Mouse (Mus musculus): ENCODE measurements at regions not wholly inside any gene's neighbourhood (a gene's known extent, or its start where the extent isn't known, plus 50 kb on each side); places are given as distances from the start of the nearest gene placed in this dataset.
A peak's percentile ranks its signal among the peaks of the same experiment; 100 is the strongest.

DNA sequence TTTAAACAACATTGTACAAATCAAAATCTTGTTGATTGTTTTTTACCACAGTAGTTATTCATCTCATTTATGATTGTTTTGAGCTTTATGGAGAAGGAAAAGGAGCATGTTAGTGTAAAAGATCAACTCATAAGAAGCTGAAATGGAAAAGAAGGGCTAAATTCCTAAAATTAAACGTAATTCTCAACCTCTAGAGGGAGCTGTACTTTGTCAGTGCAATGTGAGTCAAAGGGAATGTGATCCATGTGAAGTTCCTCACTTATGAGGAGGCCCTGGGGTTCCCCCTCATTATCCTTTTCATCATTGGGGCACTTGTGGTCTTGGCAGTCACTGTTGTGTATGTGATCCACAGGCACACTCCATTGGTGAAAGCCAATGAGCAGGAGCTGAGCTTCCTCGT is 54.0 kb upstream of the Vmn2r7 start:
- DNase-seq (ENCODE audit: low read depth, low spot score), result no peak

DNA sequence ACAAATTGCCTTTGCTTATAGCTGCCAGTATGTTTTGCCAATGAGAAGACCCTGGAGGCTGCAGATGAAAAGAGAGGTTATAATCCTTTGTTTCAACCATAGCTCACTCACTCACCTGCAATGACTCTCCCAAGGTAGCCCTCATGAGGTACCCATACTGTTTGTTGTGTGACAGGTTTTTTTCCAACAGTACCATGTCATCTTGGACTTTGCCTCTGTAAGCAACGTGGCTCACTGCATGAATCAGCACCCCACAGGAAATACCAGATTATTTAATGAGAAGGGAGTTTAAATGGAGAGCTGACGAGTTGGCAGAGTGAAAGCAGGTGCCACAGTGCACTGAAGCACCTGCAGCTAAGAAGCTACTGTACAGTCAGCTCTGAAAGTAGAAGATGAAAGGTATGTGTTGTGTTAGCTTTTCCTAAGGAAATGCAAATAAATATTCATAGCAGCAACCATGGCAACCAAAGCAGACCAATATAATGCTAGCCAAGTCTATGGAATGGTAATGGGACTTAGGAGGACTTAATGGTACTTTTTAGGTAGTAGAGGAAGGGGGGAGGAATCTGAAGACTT is 56.8 kb upstream of the Vmn2r7 start:
- no peak for DNase-seq (ENCODE audit: low read depth, low spot score)

DNA sequence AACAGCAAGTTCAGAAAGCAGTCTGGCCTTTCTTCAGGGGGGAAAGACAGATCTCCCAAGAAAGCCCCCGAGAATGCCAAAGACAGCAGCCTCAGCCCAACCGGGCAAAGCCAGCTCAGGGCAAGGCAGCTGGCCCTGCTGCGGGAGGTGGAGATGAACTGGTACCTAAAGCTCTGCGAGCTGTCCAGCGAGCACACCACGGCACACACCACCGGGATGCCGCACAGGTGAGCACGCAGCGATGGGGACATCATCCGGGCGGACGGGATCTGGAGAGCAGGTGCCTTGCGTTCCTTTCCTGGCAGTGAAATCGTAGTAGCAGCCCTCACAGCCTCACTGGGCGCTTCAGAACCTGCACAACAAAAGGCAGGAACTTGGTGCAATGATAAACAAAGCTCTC is 104.7 kb upstream of the Vmn2r7 start:
- no peak for DNase-seq (ENCODE audit: low read depth, low spot score)

DNA sequence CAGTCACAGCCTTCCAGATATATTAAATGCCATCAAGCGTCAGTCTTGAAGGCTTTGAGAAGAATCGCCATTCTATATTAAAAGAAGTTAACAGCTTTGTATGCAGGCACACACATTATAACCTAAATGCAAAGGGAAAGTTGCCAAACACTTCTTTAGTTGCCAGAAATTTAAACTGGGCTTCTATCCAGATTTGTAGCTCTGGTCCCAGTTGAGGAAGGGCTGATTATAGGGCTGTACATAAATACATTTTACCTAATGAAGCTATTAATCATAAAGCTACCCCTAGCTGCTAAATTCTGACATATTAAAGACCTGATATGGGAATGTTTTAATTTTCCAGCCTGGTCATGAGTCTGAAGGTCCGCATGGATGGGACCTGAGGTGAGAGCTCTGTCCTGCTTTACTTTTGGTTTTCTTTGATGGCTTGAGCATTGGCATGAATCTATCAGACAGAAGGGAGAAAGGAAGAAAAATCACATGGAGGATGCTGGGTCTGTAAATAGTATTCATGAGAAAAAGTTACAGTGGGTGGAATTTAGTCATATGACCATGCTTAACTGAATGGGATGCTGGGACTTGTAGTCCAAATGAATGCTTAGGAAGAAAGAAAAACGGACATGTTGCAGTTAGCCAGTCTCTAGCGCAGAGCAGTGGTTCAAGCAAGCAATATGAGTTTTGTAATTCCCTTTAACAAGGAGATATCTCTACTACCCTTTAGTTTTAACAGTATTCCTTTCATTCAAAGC is 120.3 kb upstream of the Vmn2r7 start:
- no peak for DNase-seq (ENCODE audit: low read depth, low spot score)

DNA sequence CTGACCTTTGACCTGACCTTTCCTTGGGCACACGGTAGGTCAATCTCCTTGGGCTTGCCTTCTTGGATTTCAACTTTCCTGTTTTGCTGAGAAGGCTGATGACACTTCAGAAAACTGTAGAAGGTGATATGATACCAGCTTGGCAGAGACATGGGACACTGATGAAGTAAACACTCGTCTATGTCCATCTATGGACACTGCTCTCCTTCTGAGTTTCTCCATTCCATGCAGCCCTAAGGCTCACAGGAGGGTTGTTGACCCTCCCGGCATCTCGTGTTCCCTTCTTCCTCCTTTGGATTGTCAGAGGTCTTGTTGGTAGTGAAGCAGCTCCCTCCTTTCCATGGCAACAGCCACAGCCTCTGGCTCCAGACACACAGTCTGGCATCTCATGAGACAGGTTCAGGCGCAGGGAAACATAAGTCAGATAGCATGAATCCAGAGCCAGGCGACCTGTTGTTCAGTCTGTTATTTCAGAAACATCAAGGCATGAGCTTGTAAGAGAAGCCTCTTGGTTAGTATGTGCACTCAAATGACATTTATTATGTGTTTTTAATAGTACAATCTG is 120.9 kb upstream of the Vmn2r7 start:
- DNase-seq (ENCODE audit: low read depth, low spot score), result no peak

DNA sequence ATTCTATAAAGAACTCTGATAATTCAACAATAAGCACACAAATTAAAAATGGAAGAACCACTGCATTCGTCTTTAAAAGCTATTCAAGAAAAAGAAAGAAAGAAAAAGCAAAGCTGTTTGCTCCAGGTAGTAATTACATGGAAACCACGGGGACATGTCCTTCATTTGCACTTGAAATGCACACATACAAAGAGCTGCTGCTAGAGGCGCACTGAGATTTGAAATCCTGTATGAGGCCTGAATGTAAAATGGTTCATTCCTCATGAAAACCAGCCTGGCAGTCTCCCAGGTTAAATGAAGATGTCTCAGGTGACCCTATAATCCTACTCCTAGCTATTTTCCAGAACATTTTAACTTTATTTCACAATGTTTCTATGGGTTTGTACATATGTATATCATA is 123.7 kb upstream of the Vmn2r7 start:
- no peak for DNase-seq (ENCODE audit: low read depth, low spot score)

DNA sequence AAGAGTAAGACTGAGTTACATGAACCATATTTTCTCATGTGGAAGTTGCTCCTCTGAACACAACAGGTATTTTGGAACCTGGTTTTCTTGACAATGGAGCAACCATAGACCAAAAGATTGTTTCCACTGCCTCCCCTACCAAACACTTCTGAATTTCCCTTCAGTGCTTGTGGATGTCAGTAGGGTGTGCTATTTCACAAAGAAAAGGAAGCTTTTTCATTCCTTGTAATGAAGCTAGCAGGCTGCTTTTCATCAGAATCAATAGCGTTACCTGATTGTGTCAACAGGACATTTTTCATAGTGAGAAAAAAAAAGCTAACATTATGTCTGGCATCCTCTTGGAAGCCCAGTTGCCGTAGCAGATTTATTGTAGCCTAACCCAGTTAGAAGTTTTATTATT is 124.8 kb upstream of the Kcnab1 start:
- DNase-seq (ENCODE audit: low read depth, low spot score), result no peak

DNA sequence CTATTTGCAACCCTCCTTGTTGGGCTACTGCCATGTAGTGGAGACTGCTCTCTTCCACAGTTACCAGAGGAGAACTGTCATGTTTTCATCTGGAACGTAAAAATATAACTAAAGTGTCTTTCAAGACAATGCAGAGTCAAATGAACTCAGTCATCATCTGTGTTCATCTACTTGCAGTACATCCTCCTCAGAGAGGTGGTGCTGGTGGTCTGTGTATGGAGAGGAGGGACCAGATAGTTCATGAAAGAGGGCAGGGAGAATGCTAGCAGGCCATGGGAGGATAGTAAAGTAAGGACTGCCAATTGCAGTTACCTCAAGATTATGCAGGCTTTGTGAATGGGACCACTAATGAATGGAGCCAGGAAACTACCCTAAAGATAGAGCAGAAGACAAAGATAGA is 121.5 kb upstream of the Kcnab1 start:
- no peak for DNase-seq (ENCODE audit: low read depth, low spot score)

DNA sequence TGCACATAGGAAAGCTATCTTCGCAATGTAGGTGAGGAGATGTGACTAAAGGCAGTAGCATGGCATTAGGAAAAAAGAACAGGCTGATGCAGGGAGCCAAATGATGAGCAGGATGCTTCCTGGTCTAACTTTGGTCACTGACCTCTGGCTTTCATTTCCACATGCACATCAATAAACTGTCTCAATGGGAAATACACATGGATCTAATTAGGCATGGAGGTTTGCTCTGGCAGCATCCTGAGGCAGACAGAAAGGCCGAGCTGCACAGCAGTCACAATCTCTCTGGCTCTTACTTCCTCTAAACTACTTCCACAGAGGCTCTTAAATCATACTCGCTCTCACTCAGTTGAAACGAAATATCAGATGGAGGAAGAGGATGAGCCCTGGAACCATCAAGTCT is 112.7 kb upstream of the Kcnab1 start:
- DNase-seq (ENCODE audit: low read depth, low spot score), result no peak

DNA sequence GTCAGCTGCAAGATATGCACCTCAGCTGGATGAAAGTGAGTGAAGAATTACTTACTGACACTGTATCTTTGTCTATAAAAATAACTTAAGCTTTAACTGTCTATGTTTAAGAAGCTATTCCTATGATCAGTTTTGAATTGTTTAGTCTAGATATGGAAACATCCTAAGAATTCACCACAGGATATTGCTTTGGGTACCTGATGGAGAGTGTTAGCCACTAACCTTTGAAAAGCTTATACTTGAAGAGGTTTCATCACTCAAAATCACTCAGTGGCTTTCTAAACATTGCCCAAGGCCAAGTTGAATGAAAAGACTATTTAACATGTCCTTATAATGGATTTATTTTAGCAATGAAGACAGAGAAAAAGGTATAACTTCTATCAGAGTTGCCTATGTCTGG is 111.6 kb upstream of the Kcnab1 start:
- no peak for DNase-seq (ENCODE audit: low read depth, low spot score)

DNA sequence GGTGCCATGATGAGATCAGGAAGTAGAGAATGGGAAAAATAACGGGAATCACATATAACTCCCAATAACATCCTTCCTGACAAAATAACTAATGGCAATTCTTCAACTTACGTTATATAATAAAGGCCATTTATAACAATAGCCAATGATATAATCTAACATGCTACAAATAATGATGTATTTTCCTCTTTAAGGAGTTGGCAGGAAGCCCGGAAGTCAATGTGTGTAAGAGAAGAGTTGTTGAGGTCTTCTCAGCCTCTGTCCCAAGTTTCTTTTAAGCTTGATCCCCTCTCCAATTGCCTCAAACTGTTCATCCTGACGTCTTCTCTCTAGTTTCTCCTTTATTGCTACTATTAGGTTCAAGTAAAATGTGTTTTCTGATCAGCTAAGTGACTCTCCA is 108.1 kb upstream of the Kcnab1 start:
- DNase-seq (ENCODE audit: low read depth, low spot score), result no peak

DNA sequence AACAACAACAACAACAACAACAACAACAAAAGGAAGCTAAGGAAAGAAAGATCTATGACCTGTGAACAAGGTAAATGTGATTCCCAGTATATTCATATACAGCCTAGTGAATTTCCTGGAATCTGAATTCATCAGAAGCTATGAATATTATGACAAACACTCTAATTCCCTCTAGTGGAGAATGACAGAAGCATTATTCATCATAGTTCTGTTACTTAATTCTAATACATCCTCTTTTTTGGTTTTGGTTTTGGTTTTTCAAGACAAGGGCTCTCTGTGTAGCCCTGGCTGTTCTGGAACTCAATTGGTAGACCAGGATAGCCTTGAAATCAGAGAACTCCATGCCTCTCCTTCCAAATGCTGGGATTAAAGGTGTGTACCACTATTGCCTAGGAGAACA is 106.6 kb upstream of the Kcnab1 start:
- DNase-seq (ENCODE audit: low read depth, low spot score), result no peak

DNA sequence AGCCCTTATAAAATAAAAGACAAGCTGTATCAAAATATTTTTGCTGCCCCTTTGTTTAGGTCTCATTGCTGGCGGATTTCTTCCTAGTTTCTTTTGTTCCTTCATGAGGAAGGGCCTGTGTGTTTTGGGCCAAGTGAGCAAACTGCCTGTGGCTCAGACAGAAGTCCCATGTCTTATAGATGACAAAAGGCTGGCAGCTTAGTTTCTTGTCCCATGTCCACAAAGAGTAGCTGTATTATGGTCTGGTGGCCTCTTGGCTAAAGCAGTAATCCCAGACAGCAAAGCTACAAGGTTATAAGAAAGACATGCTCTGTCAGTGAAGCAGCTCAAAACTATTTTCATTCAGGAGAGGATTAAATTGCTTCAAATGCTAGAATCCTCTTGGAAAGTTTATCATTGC is 103.1 kb upstream of the Kcnab1 start:
- no peak for DNase-seq (ENCODE audit: low read depth, low spot score)

DNA sequence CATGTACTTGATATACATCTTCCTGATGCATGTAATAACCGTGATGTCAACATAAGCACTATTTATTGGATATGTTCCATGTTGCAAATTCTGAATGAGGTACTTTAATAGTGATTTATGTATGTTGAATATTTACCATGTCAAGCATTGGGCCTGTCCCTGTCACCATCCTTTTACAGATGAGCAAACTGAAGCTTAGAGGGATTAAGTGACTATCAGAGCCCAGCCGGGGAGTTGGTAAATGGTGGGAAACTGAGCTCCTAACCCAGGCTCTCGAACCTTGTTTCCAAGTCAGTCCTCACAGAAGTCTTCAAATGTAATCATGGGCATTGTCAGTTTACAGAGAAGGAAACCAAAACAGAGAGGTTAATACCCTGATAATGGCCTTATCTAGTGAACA is 102.6 kb upstream of the Kcnab1 start:
- DNase-seq (ENCODE audit: low read depth, low spot score), result no peak

DNA sequence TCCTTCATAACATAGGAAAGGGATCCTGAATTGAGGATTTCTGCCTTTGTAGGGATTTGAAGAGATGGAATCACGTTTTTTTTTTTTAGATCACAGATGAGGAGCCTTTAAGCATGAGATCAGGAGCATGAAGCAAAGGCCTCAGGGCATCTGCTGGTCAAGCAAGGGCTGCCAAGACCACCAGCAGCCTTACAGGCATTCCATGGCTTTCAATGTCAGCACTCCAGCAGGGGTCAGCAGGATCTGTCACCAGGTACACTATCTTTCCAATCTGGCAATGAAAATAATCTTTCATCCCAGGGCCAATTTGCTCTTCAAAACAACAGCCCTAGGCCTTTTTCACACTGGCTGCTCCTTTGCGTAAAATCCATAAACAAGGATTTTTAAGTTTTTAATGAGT is 85.3 kb upstream of the Kcnab1 start:
- DNase-seq (ENCODE audit: low read depth, low spot score), result no peak

DNA sequence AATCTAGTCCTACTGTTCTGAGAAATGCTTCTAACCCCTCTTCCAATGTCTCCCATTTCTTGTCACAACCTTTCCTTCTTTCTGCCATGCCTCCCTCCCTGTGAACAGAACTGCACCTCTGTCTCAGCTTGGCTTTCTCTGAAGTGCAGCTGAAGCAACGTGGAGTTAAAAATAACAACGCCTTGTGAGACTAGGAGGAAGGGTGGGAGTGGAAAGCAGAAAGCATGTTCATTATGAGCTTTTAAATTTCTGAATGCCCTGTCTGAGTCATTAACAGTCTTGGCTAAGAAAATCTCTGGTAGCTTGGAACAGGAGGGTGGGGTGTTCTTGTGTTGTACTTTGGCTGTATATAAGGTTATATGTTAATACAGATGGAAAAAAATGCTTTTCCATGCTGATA is 71.6 kb upstream of the Kcnab1 start:
- no peak for DNase-seq (ENCODE audit: low read depth, low spot score)

DNA sequence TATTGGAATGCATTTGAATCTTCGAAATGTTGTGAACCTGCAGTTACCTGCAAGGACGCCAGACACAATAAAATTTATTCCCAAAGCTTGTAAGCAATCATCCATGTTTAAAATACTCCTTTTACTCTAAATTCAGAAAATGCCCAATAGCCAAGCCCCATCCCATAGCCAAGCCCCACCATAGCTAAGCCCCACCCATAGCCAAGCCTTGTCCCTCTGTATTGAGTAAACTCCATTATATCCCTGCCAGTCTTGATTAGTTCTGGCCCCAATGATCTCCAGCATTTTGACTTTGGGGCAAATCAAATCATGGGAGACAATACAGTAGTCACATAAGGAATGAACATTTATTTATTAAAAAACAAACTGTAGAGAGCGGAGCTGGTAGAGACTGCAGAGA is 61.3 kb upstream of the Kcnab1 start:
- DNase-seq (ENCODE audit: low read depth, low spot score), result no peak

DNA sequence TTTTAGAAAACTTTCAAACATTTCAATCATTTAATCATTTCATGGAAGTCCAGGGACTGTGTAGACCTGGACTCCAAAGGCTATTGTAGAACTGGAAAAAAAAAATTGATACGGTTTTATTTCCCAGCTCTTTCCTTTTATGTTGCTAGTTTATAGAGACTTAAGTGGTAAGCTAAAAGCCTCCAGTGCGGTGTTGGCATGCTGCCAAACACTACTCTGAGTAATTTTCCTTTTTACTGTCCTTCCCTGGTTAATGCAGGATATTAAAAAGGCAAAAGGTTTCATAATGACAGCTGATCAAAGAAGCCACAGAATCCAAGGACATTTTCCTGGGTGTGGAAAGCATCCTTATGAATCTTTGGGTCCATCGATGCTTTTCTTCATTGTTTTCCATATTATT is 53.8 kb upstream of the Kcnab1 start:
- peak; percentile 12 for DNase-seq (ENCODE audit: low read depth, low spot score)
